Mouse (Mus musculus) E14TG2a.4 (cell line): Measurements from ENCODE around the gene Asb2.

Experiments
- CTCF ChIP-seq: conservative IDR thresholded peaks from 2 replicates; pipeline ENCODE4 v1.5.1; 2014; ENCODE audit warnings: low read length
- POU5F1 ChIP-seq: IDR thresholded peaks from 2 replicates; pipeline ENCODE4 v1.6.1; 2014; ENCODE audit warnings: low read length, borderline replicate concordance

DNA sequence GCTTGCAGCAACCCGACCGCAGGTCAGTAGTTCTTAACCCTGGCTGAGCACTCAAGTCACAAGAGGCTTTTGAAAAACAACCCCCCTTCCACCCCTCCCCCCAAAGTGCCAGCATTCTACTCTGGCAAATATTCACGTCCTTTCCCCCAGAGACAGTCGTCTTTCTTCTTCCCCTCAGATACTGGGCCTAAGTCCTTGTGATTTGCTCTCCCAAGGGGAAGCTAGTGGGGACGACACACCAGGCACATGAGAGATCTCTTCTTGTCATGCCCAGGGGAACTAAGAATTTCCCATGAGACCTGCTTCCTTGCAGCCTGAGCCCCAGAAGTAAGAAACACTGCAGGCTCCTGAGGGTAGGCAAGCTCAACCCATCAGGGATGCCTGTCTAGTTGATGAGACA is 8.4 kb downstream of the Asb2 start:
- no peak for TF ChIP-seq CTCF
- TF ChIP-seq POU5F1 = no peak
